Mouse (Mus musculus): ENCODE measurements at regions not wholly inside any gene's neighbourhood (a gene's known extent, or its start where the extent isn't known, plus 50 kb on each side); places are given as distances from the start of the nearest gene placed in this dataset.

GRCm38 (mm10) chr8:29274668-29275067, 1827.2 kb downstream of the Poteg start:
- no peak for DNase-seq (ENCODE audit: low read depth)

DNA sequence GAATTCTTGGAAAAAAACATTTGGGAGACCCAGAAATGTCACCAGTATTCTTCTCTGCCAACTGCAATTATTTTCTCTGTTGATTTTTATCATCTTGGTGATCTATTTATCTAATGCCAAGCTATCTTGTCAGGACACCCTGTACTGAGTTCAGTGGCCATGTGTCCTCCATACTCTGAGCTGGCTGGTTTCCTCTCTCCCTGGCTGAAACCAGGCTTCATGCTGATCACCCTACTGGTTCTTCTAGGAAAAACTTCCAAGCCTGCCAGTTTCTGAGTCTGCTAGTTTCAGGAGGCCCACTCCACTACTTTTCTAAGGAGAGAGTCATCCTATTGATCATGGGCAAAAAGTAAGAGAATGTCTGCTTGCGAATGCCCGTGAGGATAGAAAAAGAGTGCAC, 1831.2 kb downstream of the Poteg start:
- DNase-seq (ENCODE audit: low read depth): no peak

DNA sequence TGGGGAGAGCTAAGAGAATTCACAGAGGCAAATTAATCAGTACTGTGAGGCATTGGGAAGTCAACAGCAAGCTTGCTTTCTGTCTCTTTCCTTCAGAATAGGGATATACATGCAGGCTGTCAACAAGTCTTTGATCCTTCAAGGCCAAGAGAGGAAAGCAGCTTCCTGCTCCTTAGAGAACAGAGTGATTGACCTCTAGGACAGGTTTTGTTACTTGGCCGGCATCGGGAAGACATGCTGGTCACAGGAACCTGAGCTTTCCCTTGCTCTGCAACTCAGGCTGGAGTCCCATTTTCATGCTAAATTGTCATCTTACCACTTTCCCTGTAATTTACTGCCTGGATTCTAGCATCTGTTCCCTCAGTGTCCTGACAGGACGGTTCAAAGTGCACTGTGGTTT, 1831.8 kb downstream of the Poteg start:
- DNase-seq (ENCODE audit: low read depth): no peak

- peak; percentile 2 for DNase-seq (ENCODE audit: low read depth)
These were observed 1842.9 kb downstream of the Poteg start for GRCm38 (mm10) chr8:29290386-29290785.

All from 416B (cell line).